Mouse (Mus musculus) E14TG2a.4 (cell line): ENCODE measurements around the gene Dtd2.

Experiments
- CTCF ChIP-seq: conservative IDR thresholded peaks from 2 replicates; pipeline ENCODE4 v1.5.1; 2014; ENCODE audit warnings: low read length
- NANOG ChIP-seq: IDR thresholded peaks from 2 replicates; pipeline ENCODE4 v1.6.1; 2014; ENCODE audit warnings: borderline replicate concordance, low read length, mixed read lengths
- POU5F1 ChIP-seq: IDR thresholded peaks from 2 replicates; pipeline ENCODE4 v1.6.1; 2014; ENCODE audit warnings: low read length, borderline replicate concordance

- TF ChIP-seq CTCF (no peak), NANOG (no peak), POU5F1 (no peak)
Measured at GRCm38 (mm10) chr12:52014494-52015029, 8.3 kb upstream of the Dtd2 start.
